Mouse (Mus musculus) embryonic facial prominence, embryonic 14.5 days (tissue): ENCODE data around the gene C1ql4. TPM values are rescaled to one million over a fixed set of nuclear protein-coding genes. Genes with fewer than 3 reads are reported as not detected.
A peak's percentile ranks its signal among the peaks of the same experiment; 100 is the strongest.
"Not testable (repeated sequence)": the region's sequence is repeated elsewhere in the genome, so short reads cannot be mapped to it uniquely, and the experiment has no call there.

ENCODE experiments used
- ATAC-seq: fragments of 200-750 bp; cut with Nextera tagmentation; 2 replicates; pipeline ENCODE4 v1.8.0; 2017; ENCODE audit warnings: low read depth, moderate number of reproducible peaks, moderate TSS enrichment
- DNase-seq: peaks from one replicate; pipeline ENCODE4 v3.0.0-alpha.2; 2015; ENCODE audit warnings: low spot score
- H3K27ac ChIP-seq: fragments of 300-500 bp; sonication (generic); replicated peaks from 2 replicates; pipeline ENCODE4 v1.5.1; 2014; ENCODE audit warnings: low read depth, mild to moderate bottlenecking, low read length, moderate library complexity
- H3K27me3 ChIP-seq: fragments of 300-500 bp; sonication (generic); replicated peaks from 2 replicates; pipeline ENCODE4 v1.6.1; 2014; ENCODE audit warnings: low read length; ENCODE audit not compliant: control insufficient read depth, insufficient read depth
- H3K36me3 ChIP-seq: fragments of 300-500 bp; sonication (generic); 2 replicates; pipeline ENCODE4 v1.6.1; 2014; ENCODE audit warnings: low read length, mixed read lengths; ENCODE audit not compliant: control insufficient read depth, insufficient read depth
- H3K4me1 ChIP-seq: fragments of 300-500 bp; sonication (generic); 2 replicates; pipeline ENCODE4 v1.6.1; 2014; ENCODE audit warnings: antibody characterized with exemption, low read length; ENCODE audit not compliant: control insufficient read depth, insufficient read depth
- H3K4me2 ChIP-seq: fragments of 300-500 bp; sonication (generic); 2 replicates; pipeline ENCODE4 v1.6.1; 2014; ENCODE audit warnings: low read depth, mild to moderate bottlenecking, low read length, moderate library complexity, mixed read lengths
- H3K4me3 ChIP-seq: fragments of 300-500 bp; sonication (generic); 2 replicates; pipeline ENCODE4 v1.5.1; 2014; ENCODE audit warnings: low read depth, mild to moderate bottlenecking, low read length
- H3K9ac ChIP-seq: fragments of 300-500 bp; sonication (generic); 2 replicates; pipeline ENCODE4 v1.6.1; 2014; ENCODE audit warnings: low read depth, mild to moderate bottlenecking, low read length, moderate library complexity, mixed read lengths
- H3K9me3 ChIP-seq: fragments of 300-500 bp; sonication (generic); 2 replicates; pipeline ENCODE4 v1.6.1; 2016; ENCODE audit warnings: low read length; ENCODE audit not compliant: control insufficient read depth
- WGBS: fragments of 180-500 bp; shearing (Covaris S2); extraction: QIAGEN DNeasy Blood & Tissue Kit; methylation state at CpG from one replicate; pipeline ENCODE4 v1.1.7; 2014; 5-methylcytosine and 5-hydroxymethylcytosine counted together
- polyA plus RNA-seq: library from polyadenylated mRNA; unstranded; fragments of >200 nt; fragmentation: Nextera tagmentation; extraction: Ambion mirVana; gene quantifications from 2 replicates; pipeline ENCODE4 v1.2.1, GENCODE M21; 2014

C1ql4 gene
- polyA plus RNA-seq, 1 experiment from 2014 or later, result 0.11 TPM

DNA sequence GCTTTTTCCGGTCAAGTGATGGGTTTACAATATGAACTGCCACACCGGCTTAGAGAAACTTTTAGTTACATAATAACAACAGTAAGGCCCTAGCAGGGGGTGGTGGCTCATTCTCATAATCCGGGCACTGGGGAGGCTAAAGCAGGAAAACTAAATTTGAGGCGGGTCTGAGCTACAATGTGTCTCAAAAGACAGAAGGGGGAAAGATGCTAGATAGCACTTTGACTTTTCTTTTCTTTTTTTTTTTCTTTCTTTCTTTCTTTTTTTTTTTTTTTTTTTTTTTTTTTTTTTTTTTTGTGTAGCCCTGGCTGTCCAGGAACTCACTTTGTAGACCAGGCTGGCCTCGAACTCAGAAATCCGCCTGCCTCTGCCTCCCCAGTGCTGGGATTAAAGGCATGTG, 41.9 kb downstream of the C1ql4 start:
- H3K36me3 ChIP-seq, H3K4me2 ChIP-seq, H3K9me3 ChIP-seq, H3K4me3 ChIP-seq, H3K4me1 ChIP-seq, H3K27ac ChIP-seq, ATAC-seq, H3K9ac ChIP-seq, H3K27me3 ChIP-seq, DNase-seq: not testable (repeated sequence)
- 86% methylated on average over 6 of the region's 6 CpGs for WGBS

GRCm38 (mm10) chr15:99044854-99045253, 42.8 kb downstream of the C1ql4 start:
- no peak overlapping the region for H3K9ac ChIP-seq
- no peak overlapping the region for H3K27ac ChIP-seq
- ATAC-seq, result 0 out of 2 replicates have a peak, but pooled peaks have one; percentile 19

GRCm38 (mm10) chr15:99042334-99042733, 45.3 kb downstream of the C1ql4 start:
- H3K4me3 ChIP-seq, result no peak overlapping the region
- no peak overlapping the region for H3K4me2 ChIP-seq
- ATAC-seq (no peak), DNase-seq (no peak)
- no peaks in the 10 kb centered on the region for H3K4me1 ChIP-seq
- no peaks in the 10 kb centered on the region for H3K27me3 ChIP-seq
- H3K9ac ChIP-seq, result no peak overlapping the region
- 81% methylated on average over 5 of the region's 5 CpGs for WGBS
- H3K27ac ChIP-seq, result no peak overlapping the region
- no peaks in the 10 kb centered on the region for H3K9me3 ChIP-seq
- peaks cover 9% of the 10 kb centered on the region; the same call in 1 of the 2 replicates for H3K36me3 ChIP-seq

More at GRCm38 (mm10) chr15:99044854-99045253, 42.8 kb downstream of the C1ql4 start:
- Histone ChIP-seq H3K4me2 (no peak overlapping the region), H3K4me1 (no peaks in the 10 kb centered on the region), H3K4me3 (no peak overlapping the region), H3K36me3 (no peaks in the 10 kb centered on the region), H3K27me3 (no peaks in the 10 kb centered on the region), H3K9me3 (no peaks in the 10 kb centered on the region)
- 33% methylated on average over 3 of the region's 3 CpGs for WGBS
- peak; percentile 50 for DNase-seq

DNA sequence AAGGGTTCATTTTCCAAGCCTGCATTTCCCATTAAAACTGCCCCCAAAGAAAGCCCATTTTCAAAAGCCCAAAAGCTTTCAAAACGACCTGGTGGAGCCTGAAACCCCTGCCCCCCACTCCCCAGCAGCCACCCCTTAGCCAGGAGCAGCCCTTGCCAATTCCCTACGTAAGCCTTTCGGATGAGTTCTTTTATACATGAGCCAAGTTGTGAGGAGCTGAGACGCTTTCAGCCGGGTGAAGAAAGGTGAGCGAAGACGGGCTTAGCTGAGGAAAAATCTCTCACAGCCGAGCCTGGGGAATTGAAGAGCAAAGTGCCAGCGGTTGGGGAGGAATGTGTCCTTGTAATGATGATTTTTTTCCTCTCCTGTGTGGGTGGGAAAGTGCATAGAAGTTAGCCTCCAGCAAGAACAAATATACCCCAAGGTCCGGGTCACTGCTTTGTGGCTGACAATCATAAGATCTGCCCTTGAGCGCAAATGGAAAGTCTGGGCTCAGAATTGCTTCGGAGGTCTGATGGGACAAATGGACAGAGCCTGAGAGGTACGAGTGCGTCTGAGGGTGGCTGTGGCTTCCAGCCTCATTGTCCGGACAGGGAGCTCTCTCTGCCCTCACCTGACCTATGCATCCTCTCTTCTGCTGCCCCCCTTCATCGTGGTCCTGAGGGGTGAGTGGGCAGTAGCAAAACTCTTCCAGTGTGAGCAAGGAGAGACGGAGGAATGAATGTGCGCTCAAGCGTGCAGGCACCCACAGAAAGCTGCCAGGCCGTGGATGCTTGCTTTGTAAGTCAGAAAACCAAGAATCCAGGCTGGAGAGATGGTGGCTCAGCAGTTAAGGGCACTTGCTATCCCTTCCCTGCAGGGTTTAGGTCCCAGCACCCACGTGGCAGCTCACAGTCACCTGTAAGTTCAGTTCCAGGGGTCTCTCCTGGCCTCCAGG, 46.4 kb downstream of the C1ql4 start:
- H3K27ac ChIP-seq, result no peak overlapping the region
- WGBS, result 44% methylated on average over 21 of the region's 21 CpGs
- peak; percentile 56 for DNase-seq

GRCm38 (mm10) chr15:99039996-99040919, 47.4 kb downstream of the C1ql4 start:
- Histone ChIP-seq H3K4me2 (no peak overlapping the region), H3K9me3 (no peaks in the 10 kb centered on the region), H3K4me3 (no peak overlapping the region), H3K27ac (no peak overlapping the region), H3K27me3 (no peaks in the 10 kb centered on the region), H3K36me3 (peaks cover 25% of the 10 kb centered on the region), H3K4me1 (no peaks in the 10 kb centered on the region), H3K9ac (no peak overlapping the region)
- DNase-seq (no peak), ATAC-seq (no peak)
- 66% methylated on average over 23 of the region's 26 CpGs for WGBS

More for the DNA sequence above, 46.4 kb downstream of the C1ql4 start:
- no peaks in the 10 kb centered on the region for H3K27me3 ChIP-seq
- no peaks in the 10 kb centered on the region for H3K4me1 ChIP-seq
- no peak overlapping the region for H3K4me2 ChIP-seq
- peaks cover 16% of the 10 kb centered on the region for H3K36me3 ChIP-seq
- ATAC-seq, result 0 out of 2 replicates have a peak, but pooled peaks have one; percentile 42
- H3K9me3 ChIP-seq, result no peaks in the 10 kb centered on the region
- H3K9ac ChIP-seq, result no peak overlapping the region
- no peak overlapping the region for H3K4me3 ChIP-seq

GRCm38 (mm10) chr15:99039306-99039705, 48.3 kb downstream of the C1ql4 start:
- DNase-seq, result no peak
- H3K27me3 ChIP-seq, result no peaks in the 10 kb centered on the region
- no peaks in the 10 kb centered on the region for H3K9me3 ChIP-seq
- no peak overlapping the region for H3K27ac ChIP-seq
- no peaks in the 10 kb centered on the region for H3K4me1 ChIP-seq
- H3K36me3 ChIP-seq, result peaks cover 34% of the 10 kb centered on the region
- no peak overlapping the region for H3K4me2 ChIP-seq
- ATAC-seq, result no peak
- H3K9ac ChIP-seq, result no peak overlapping the region
- no peak overlapping the region for H3K4me3 ChIP-seq
- WGBS, result 86% methylated on average over 4 of the region's 4 CpGs

- peaks cover 34% of the 10 kb centered on the region for H3K36me3 ChIP-seq
- no peak for ATAC-seq
Measured at GRCm38 (mm10) chr15:99038797-99039196, 48.8 kb downstream of the C1ql4 start.

GRCm38 (mm10) chr15:99038025-99038424, 49.6 kb downstream of the C1ql4 start:
- ATAC-seq (no peak), DNase-seq (no peak)
- H3K4me3 ChIP-seq, result no peak overlapping the region
- no peak overlapping the region for H3K4me2 ChIP-seq
- H3K9ac ChIP-seq, result no peak overlapping the region
- no peaks in the 10 kb centered on the region for H3K4me1 ChIP-seq
- peaks cover 34% of the 10 kb centered on the region for H3K36me3 ChIP-seq
- H3K9me3 ChIP-seq, result no peaks in the 10 kb centered on the region
- H3K27ac ChIP-seq, result no peak overlapping the region
- WGBS, result 89% methylated on average over 1 of the region's 1 CpGs
- no peaks in the 10 kb centered on the region for H3K27me3 ChIP-seq

More at GRCm38 (mm10) chr15:99038797-99039196, 48.8 kb downstream of the C1ql4 start:
- H3K27ac ChIP-seq, result no peak overlapping the region
- H3K27me3 ChIP-seq, result no peaks in the 10 kb centered on the region
- 91% methylated on average over 5 of the region's 5 CpGs for WGBS
- no peak overlapping the region for H3K4me3 ChIP-seq
- DNase-seq, result no peak
- no peaks in the 10 kb centered on the region for H3K9me3 ChIP-seq
- no peak overlapping the region for H3K4me2 ChIP-seq
- no peak overlapping the region for H3K9ac ChIP-seq
- no peaks in the 10 kb centered on the region for H3K4me1 ChIP-seq
